Mouse (Mus musculus) left cerebral cortex, adult 9 months (tissue): ENCODE data around the gene Osbpl5.

ENCODE experiments used
- DNase-seq, 2 experiments: peaks; one replicate each; pipeline ENCODE4 v3.0.0; 2022; ENCODE audit warnings: low spot score in 2 of 2

Gene Osbpl5

DNA sequence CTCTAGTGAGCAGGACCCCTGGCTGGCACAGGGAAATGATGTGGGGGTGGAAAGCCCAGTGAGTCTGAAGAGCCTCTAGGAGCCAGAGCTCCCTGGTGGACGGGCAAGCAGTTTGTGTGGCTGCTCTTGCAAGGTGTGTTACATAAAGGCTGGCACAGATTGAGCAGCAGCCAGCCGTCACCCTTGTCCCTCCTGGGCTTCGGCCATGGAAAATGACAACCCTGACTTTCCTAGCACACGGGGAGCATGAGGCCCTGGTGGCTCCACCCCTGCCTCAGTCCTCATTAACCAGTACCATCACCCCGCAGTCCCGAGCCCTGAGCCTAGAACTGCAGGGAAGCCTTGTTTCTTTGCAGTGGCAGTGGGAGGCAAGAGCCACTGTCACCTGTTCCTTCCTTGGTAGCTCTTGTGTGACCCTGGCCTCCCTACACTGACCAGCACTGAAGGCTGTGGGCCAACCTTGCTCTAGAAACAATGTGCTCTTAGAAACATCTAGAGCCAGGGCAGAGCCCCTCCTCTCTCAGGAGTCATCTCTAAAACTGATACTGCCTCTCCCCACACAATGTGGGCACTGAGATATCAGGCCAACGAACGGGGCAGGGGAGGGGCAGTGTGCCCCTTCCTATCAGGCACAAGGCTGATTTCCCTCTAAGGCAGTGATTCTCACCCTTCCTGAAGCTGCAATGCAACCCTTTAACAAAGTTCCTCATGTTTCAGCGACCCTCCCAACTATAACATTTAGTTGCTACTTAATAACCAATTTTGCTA, 1.2 kb downstream of the Osbpl5 start:
- no peak for DNase-seq

DNA sequence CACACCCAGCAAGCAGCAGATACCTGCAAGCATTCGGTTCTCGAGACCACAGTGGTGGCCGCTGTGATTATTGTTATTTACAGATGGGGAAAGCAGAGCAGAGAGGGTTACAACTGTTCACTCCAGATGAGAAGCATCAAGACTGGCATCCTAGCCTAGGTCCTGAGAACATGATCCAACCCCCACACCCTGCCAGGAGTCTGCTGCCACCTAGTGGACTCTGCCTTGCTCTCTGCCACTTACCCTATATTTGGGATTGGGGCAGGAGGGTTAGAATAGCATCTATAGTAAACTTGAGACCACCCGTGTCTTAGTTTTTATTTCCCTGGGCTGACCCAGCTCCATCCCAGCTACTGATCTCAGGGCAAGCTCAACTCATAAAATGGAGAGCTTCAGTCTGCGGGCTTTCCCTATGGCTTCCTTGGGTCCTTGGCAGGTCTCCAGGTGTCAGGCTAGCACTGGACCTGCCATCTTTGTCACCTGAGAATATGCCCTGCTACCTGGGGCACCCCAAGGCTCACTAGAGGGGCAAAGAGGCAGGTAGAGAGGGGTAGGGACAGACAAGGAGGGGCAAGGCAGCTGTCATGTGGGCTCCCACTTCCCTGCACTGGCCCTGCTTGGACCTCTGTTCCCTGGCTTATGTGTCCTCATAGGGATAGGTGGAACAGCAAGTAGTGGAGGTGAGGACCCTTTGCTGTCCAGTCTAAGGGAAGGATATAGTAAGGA, 2.6 kb downstream of the Osbpl5 start:
- DNase-seq = peak in 1 of 2 experiments; percentile 62

DNA sequence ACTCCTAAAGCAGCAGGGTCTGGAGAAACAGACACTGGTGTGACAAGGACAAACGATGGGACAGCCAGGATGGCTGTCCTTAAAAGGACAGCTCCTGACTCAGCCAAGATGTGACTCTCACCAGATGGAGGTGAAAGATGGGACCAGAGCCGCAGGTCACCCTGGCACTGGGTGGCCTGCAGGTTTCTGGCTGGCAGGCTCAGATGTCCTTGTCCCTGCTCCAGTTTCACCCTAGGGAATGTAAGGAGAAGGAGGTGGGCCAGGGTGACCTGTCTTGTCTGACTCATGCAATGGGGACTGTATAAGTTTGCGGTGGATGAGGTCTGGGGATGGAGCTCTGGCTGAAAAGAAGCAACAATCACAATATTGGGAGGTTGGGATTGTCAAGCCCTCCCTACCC, 4.2 kb downstream of the Osbpl5 start:
- DNase-seq = no peak

DNA sequence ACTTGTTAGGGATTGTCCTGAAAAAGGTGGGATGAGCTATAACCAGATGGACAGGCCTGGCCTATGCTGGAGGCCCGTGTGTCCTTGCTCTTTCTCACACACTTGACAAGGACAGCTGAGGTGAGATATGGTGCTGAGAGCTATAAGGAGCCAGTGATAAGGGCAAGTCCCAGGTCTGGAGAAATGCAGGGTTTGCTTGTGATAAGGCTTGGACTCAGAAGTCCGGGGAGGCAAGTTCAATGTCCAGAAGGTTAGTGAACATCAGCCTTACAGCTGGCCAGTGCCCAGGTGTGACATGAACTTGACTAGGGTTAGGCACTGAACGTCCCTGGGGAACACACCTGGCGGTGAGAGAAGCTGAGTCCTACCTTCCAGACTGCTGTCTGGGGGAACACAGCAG, 4.7 kb downstream of the Osbpl5 start:
- no peak for DNase-seq

DNA sequence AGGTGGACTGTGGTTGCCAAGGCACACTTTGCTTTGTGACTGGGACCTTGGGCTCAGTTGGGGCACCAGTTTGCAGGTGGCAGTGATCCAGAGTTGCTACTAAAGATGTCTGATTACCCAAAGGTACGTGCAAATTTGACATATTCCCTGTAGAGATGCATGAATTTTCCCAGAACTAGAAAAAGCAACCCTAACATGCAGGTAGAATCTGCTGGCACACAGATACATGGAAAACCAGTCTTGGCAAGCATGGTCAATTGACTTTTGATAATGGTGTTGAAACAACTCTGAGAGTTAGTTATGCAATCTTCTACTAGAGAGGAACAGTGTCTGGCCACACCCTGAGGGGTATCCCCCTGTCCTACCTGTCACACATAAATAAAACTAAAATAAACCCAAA, 5.4 kb downstream of the Osbpl5 start:
- no peak for DNase-seq

DNA sequence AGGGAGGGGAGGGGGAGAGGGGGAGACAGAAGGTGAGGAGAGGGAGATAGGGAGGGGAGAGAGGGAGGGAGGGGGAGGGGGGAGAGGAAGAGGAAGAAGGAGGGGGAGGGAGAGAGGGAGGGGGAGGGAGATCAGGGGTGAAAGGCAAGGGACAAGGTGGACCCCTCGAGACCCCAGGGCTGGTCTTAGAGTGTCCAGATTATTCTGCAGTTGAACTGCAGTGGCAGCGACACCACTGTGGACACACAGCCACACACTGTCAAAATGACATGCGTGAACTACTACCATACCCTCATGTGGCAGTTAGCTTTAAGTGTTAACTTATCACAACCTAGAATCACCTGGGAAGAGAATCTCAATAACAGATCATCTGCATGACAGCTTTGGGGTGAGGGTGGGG, 7.7 kb downstream of the Osbpl5 start:
- no peak for DNase-seq

DNA sequence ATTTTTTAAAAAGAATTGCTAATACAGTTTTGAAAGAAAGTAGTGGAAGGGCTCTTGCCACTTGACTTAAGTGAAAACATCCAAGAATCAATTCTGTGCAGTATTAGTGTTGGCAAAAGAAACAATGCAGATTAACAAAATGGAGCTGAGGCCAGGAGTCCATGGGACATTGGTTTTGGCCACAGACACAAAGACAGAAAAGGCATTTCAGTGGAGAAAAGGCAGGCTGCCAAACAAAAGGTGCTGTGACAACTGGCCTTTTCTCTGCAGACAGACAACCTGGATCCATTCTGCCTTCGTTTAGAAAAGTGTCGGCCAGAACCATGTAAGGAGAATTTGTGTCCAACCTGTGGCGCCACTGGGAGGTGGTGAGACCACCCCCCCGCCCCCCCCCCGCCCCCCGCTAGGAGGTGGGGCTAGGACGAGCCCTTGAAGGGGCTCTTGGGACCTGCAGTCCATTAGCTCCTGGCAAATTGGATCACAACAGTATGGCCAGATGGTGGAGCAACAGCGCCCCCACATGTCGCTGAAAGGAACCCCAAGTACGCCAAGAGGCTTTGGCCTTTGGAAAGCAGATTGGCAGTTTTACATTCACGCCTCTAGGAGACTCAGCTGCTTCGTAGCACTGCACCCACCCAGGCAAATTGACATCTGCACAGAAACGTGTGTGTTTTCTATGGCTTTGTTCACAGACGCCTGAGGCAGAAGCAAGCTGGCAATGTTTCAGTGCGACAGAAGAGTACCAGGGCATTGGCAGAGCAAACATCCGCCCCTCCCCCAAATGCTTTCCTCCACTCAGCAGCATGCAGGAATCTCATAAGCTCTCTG, 8.5 kb downstream of the Osbpl5 start:
- DNase-seq = peak; percentile 64 to 92

DNA sequence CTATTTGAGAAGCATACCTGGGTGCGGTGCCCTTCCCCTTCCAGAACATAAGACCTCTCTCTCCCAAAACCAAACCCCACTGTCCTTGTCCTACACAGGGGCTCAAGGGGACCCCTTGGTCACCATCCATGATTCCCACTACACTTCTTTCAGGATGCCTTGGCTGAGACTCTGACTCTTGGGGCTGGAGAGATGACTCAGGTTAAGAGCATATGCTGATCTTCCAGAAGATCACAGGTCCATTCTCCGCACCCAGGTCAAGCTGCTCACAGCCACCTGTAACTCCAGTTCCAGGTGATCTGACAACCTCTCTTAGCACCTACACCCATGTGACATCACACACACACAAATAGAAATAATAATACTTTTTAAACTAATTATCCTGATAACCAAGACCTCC, 16.1 kb downstream of the Osbpl5 start:
- no peak for DNase-seq

DNA sequence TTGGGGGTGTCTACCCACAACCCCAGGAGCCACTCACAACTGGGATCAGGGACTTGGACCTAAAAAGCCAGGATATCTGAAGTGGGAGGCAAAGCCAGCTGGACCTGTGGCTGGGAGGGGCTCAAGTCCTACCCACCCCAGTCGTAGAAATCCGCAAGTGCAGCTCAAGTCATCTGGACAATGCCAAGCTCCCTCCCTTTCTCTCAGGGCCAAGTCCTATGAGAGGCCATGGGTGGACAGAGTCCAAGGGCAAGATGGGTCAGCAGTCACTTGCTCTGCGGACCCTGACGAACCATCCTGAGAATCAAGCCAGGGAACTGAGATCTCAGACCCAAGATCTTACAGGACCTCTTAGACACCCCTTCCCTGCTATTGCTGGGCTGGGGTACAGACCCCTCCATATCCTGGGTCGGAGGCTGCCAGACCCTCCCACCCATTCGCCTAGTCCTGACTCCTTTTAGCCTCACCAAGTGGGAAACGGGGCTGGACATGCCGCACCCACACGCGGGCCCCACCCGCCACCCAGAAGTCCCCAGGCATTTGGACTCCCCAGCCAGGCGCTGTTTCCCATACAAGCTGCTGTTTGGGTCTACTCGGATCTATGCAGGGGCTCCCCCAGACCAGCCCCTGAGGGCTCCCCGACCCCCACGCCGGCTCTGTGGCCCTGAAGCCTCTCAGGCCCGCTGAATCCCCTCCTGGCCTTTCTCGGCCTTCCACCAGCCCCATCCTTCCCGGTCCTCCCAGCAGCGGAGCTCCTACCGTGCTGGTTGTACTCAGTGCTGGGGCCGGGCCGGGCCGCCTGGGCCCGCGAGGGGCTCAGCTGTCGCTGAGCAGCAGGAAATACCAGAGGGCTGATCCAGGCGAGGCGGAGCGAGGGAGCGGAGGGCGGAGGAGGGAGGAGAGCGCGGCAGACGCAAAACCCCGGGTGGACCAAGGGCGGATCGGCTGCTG, 17.0 kb downstream of the Osbpl5 start:
- DNase-seq = peak in 1 of 2 experiments; percentile 78

DNA sequence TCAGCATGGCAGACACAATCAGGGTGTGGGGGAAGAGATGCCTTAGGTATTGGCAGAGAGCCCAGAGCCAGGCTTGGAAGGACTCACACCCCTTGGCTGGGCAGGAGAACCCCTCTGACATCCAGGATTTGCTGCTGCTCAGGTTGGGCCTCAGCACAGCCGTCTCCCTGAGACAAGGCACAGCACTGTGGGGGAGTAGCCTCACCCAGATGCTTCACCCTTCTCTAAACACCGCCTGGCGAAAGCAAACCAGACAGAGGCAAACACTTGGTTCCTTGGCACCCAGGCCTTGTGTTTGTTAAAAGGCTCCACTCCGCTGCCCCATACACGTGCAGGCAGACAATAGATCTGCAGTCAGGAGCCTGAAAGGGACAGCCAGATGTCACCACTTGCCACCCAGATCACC, 18.2 kb downstream of the Osbpl5 start:
- DNase-seq = peak in 1 of 2 experiments; percentile 17

DNA sequence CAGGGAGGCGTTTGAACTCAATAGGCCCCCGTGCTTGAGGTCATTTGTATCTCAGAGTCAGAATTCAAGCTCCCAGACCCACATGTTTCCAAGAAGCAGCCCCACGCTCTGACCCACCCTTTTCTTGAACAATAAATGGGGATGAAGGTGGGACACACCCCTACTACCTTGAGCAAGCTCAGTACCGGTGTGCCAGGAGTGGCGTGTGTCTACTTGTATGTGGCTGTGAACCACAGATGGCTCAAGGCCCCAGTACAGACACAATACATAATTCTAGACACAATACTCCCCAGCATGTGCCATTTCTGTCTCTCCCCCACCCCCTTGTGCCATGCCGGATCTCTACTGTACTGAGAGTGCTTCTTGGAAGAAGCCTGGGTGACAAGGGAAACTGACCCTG, 18.6 kb downstream of the Osbpl5 start:
- DNase-seq = peak in 1 of 2 experiments; percentile 21

DNA sequence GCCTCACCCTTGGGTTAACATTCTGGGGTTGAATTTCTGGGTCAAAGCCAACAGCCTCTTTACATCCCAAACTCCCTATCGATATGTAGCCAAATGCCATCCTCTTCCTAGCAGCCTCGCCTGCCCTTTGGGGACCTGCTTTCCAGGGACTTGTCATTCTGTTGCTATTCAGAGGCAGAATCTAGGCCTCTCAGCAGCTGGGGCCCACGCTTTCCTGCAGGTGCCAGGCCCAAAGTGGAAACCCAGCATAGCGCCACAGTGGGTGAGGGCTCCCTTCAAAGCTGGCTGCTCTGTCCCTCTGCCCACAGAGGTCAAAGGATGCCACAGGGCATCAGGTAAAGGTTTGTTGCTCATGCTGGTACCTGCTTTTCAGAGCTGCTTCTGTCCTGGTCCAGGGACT, 23.0 kb downstream of the Osbpl5 start:
- peak in 1 of 2 experiments; percentile 41 for DNase-seq

DNA sequence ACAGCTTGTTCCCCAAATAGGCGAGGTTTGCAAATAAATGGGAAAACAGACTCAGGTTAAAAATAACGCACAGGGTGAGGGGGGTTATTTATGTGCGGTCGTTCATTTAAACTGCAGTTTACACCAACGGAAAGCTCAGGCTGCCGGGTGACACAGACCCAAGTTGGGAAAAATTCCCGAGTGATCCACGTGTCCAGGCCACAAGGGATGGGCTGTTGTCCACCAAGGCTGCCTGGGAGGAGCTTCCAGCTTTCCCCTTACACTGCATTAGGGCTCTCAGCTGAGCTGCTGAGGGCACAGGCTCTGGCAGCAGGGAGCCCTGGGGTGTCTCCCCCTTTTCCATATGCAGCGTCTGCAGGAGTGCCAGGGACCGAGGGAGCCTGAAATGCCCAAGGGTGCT, 26.9 kb downstream of the Osbpl5 start:
- no peak for DNase-seq

DNA sequence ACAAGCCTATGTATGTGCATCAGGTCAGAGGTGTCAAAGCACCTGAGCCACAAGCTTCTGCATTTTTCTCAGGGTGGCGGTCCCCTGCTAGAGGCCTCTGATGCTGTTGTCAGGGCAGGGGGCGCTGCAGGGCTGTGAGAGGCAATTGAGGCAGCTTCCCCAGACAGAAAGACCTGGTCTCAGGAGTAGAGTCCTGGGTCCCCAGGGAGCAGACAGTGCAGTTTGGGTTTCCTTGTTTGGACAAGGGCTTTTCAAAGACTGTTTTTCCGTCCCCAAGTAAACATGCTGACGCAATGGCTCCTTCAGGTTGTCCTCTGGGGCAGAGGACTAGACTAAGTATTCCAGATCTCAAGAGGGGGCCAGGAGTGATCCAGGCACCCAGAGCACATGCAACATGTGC, 30.4 kb downstream of the Osbpl5 start:
- DNase-seq = no peak

DNA sequence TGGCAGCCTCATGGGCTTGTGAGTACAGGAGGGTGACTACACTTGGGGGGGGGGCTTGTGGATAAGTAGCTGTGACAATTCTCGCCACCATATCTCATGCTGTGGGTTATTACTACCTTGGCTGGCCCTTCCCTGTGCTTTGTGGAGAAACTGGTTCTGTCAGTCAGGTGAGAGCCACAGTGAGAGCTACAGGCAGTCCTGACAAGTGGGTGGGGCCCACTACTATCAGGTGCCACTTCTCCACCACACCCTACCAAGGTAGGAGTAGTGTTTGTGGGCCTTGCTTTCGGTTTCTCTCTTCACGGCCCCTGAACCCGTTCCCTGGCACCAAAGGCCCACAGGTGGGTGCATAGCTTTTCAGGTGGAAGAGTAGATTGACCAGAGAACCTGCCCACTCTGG, 32.9 kb downstream of the Osbpl5 start:
- DNase-seq = no peak

DNA sequence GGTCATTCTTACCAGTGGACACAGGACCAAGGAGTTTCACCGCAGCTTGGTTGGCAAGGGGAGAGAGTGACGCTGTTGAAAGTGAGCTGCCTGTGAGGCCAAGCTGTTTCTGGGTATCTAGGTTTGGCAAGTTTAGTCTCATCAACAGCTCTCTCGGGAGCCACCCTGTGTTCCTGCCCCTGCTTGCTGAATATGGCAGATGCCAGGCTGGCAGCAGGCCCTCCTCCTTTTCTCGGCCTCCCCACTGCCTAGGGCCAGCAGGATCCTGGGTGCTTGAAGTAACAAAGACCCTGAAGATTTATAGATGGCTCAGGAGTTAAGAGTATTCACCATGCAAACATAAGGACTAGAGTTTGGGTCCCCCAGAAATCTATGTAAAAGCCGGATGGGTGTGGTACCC, 34.1 kb downstream of the Osbpl5 start:
- no peak for DNase-seq

DNA sequence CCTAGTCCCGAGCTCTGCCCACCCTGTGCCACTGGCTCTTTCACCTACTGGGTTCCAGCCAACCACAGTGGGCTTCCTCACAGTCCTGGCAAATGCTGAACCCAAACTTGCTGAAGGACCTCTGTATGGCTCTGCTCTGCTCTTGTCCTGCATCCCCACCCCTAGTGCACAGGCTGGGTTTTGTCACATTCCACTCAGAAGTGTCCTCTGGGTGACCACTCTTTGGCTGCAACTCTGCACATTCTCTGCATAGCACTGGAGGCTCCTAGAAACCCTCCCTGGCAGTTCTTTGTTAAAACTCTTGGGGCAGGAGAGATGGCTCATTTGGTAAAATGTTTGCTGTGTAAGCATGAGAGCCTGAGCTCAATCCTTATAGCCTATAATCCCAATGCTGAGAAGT, 39.0 kb downstream of the Osbpl5 start:
- DNase-seq = no peak

DNA sequence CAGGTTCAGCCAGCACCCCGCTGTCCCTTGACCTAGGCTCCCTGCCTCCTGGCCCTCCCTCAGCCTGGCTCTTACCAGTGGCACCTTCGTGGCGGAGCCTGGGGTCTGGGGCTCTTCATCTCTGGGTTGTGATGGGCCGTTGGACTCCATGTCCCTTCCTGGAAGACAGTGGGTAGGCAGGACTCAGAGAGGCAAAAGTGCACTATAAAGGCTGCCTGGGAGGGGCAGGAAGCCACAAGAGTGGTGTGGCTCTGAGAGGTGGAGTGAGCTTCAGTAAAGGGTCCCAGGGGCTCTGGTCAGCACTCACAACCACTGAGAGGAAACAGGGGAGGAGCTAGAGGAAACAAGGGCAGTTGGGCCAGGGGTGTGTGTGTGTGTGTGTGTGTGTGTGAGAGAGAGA, 43.4 kb downstream of the Osbpl5 start:
- no peak for DNase-seq

DNA sequence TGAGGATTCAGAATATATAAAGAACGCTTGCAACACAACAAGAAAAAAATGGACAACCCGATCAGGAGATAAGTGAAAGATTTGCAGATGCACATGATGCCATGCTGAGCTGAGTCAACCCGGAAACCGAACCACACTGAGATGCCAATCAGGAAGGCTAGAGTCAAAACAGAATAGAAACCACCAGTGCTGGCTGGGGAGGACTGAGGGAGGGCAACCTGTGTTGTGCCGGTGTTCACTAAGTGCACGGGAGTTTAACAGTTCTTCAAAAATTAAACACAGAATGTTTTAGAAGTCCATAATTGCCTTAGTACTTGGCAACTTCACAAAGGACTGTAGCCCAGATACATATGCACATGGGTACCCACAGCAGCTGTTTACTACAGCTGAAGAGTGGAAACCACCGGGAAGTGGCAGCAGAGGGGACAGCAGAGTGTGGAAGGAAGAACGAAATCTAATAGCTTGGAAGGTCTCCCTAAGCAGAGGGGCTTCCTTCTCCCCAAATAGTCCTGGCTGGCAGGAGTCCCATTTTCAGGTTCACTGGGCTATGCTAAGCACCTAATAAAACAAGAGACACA, 43.9 kb downstream of the Osbpl5 start:
- no peak for DNase-seq

DNA sequence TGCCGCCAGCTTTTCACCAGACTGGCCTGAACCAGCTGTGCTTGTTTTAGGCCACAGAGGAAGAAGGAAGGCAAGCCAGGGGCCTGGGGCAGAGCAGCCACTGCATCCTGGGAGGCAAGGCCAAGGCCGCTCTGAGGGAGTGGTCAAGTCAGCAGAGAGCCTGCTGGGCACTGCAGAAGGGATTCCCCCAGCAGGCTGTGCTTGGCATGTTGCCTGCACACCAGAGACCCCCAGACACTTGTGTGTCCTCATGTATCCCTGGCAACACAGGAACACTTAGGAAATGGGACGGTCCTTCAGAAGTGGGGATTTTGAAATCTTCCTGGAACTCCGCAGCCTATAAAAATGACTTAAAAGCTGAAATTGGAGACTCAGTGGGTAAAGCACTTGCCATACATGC, 44.8 kb downstream of the Osbpl5 start:
- no peak for DNase-seq

DNA sequence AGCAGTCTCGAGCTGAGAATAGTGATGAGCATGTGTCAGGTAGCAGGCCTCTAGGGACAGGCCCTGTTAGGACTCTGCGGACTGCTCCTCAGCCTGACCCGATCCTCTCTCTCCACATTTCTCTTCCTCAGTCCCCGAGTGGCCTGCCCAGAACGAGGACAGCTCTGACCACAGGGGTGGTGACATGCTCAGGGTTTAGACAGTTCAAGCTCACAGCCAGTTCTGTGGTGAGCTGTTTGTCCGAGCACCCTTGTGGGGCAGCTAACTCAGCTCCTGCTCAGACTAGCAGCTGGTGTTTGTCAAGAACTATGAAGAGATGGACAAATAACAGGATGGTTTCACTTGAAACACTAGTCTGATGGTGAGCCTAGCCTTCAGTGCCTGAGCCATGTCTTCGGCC, 45.4 kb downstream of the Osbpl5 start:
- no peak for DNase-seq
